Mouse (Mus musculus) E14TG2a.4 (cell line): ENCODE data around the gene Cdk19.

Experiments used
- CTCF ChIP-seq: conservative IDR thresholded peaks from 2 replicates; pipeline ENCODE4 v1.5.1; 2014; ENCODE audit warnings: low read length
- NANOG ChIP-seq: IDR thresholded peaks from 2 replicates; pipeline ENCODE4 v1.6.1; 2014; ENCODE audit warnings: borderline replicate concordance, low read length, mixed read lengths
- POU5F1 ChIP-seq: IDR thresholded peaks from 2 replicates; pipeline ENCODE4 v1.6.1; 2014; ENCODE audit warnings: low read length, borderline replicate concordance

DNA sequence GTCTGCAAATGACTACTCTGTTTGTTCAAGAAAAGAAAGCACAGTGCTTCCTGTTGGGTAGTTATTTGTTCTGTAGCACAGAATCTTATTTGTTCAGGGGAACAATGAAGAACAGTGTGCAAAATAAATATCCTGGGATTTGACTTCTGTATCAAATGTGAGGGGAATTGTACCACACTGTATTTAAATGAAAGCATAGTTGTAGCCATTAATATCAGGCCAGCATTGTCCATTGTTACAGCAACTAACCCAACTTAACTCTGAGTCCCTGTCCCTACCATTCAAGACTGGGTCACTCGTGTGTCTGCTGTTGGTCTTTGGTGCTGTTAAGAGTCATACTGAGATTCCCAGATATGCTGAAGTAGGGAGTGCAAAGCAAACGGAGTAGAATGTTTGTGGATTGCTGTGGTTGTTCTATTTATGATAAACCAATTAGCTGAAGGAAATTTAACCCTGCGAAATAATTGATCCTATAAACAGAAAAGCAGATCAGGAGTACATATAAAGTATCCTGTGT lies 106.8 kb downstream of the Cdk19 start:
- TF ChIP-seq POU5F1 (no peak), CTCF (no peak), NANOG (no peak)
